Mouse (Mus musculus): ENCODE results near the gene Gabra4.
"Not testable (repeated sequence)": the region's sequence is repeated elsewhere in the genome, so short reads cannot be mapped to it uniquely, and the experiment has no call there.

Gene Gabra4

DNA sequence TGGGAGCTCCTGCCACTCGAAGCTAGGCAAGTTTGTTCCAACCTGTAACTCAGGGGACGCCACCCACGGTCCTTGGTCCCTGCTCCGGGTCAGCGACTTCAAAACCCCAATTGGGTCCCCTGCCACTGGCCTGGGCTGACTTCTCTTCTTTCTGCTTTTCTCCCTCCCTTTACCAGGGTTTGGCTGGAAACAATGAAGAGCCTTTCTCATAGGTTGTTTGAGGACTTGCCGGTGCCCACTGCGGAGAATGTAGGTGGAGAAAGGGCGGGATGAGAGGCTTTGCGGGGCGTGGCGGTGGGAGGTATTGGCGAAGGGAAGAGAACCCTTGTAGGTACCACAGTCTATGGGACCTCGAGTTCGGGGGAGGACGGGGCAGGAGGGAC lies at the start of gene Gabra4:
TSS of gene Gabra4 (minus strand) at position 194 of the 383 bp plus-strand sequence.
- DNase-seq = peak; percentile 20

DNA sequence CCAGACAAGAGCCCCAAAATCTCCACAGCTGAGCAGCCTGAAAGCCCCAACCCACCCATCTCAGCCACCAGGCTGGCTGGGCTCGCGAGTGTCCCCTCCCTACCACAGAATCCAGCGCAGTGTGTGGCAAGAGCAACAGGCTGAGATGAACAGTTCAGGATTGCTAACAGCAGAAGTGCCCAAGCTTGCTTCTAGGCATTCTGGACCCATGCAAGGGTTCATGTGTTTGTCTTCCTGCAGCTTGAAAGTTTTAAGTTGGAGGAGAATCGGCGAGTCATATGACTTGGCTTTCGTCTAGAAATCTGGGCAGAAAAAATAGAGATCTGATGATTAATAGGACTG lies 43.1 kb upstream of the Gabra4 start:
- no peak for DNase-seq

DNA sequence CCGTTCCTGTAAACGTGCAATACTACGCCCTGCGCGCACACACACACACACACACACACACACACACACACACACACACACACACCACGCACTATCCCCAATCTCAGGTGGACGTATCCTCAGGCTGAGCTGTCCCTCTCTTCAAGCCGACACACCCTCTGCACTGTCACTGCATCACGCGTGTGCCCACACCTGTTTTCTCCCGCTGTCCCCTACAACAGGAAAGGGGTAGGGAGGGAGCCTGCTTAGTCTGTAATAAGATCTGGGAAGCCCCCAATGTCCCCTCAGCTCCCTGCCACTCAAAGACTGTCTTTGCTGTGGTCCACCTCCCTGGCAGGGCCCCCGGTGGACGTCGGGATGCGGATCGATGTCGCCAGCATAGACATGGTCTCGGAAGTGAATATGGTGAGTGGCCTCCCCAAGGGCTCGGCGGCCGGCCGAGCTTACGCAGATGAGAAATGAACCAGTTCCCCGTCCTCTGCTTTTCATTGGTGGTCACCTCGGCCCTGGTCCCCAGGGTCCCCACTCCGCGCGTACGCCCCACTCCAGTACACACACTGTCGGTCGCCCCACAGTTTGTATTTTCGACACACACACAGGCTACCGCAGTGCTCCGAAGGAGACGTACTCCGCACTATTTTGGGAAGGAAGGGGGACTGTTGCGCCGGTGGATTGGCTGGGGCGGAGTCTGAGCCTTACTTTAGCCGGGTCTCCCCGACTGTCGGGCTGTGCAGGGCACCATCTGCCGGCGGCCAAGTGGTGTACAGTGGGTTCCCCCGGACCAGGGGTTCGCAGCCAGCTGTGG lies 42.6 kb upstream of the Gabra4 start:
- peak; percentile 62 for DNase-seq

DNA sequence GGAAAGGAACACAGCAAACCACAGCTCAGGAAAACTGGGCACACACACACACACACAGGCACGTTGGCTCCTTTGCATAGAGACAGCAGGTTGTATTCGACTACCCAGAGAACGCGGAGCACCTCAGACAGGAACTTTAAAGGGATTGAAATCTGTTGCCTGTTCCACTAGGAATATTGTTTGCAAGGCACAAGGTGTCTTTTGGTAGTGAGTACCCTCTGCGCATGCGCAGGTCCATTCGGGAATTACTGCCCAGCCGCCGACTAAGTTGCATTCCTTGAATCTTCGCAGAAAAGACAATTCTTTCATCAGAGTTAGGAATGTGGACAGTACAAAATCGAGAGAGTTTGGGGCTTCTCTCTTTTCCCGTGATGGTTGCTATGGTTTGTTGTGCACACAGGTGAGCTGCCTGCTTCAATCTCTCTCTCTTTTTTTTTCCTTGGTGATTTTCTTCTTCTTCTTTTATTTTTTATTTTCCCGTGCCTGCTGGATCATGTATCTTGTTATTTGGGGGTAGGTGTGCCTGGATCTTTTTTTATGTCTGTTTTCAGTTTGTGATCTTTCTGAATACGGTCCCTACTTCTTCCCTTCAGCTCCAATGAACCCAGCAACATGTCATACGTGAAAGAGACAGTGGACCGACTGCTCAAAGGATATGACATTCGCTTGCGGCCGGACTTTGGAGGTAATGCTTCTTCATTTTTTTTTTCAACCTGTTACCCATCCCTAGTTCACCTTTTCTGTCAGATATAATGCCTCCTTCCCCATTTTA lies 41.8 kb upstream of the Gabra4 start:
- DNase-seq = peak; percentile 76

DNA sequence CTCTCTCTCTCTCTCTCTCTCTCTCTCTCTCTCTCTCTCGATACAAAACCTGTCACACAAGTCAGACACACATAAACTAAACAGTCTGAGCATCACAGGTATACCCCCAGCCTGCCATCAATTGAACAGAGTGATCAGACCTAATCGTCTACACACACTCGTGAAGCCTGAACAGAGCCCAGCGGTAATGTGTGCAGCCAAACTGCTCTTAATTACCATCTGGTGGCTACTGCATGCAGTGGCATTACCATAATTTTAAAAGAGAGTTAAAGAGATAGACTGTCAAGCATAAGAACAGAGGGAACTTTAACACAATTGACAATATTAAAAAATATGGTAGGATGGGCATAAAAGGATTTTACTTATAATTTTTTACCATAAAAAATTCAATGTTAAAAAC lies 7.5 kb upstream of the Gabra4 start:
- peak; percentile 5 for DNase-seq

DNA sequence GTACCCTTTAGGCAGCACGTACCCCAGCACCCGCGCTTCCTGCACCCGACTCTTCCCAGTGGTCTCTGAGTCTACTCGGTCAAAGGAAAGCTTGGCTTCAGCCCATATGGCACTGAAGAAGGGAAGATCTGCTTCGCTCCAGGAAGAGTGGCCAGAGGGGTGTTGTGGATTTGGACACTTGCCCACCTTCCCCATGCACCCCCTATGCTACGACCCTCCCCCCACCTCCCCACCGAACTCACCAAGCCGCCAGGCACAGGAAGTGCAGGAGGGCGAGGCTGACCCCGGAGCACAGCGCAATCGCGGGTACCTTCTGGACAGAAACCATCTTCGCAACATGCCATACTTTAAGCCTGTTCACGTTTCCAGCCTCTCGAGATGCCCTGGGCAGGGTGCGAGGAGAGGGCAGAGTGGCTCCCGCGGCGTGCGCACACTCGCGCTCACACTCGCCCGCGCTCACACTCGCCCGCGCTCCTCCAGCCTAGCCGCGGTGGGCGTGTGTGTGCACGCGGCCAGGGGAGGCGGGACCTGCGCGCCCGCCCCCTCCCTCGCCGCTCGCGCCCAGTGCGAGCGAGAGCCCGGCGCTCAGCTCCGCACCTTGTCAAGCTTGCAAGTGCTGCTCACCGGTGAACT lies 510 bp downstream of the Gabra4 start, which contains the start of gene Gabrb1:
TSS of gene Gabrb1 (plus strand) at position 632 of the 633 bp plus-strand sequence.
- DNase-seq = peak; percentile 44

DNA sequence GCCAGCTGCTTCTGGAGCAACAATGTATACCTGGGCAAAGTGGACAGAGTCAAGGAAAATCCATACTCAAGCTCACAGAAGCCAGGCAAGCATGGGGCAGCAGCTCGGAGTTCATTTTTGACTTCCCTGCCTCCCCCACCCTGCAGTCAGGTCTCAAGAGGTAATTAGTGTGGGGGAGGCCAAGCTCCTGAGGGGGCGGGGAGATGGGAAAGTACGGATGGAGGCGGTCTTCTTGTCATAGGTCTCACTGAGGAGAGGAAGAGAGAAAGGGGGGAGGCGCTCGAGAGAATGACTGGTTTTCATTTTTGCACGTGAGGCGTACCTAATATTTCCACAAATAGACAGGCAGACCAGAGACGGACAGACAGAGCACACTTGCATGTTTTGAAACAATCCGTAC lies 1.3 kb downstream of the Gabra4 start:
- no peak for DNase-seq

DNA sequence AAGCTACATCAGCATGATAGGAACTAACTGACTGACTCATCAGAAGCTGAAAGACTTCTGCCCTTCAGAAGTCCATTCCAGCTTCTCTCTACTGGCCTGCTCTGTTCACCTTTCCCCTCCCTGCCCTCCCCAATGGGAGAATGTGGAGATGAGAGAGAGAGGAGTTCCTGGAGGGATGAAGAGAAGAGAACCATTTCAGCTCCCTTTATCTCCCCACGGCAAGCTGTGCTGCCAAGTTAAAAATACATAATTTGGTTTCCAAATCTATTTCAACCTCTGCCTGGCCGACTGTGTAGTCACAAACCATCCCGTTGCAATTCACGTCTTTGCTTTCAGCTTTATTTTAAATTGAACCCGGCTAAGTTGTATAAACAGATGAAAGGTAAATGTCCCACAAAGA lies 4.1 kb downstream of the Gabra4 start:
- no peak for DNase-seq

DNA sequence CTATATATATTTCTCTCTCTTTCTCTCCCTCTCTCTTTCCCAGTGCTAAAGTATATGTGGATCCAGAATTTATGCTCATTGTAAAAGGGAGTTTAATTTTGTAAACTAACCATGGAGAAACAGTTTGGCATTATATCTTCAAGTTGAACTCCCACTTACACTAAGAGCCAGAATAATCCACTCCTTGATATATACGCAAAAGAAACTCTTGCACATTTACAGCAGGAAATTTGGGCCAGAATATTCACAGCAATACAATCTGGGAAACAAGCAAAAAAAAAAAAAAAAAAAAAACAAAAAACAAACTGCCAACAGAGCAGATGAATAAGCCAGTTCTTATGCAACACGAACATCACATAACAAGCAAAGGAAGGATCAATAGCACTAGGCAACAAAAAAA lies 10.0 kb downstream of the Gabra4 start:
- no peak for DNase-seq

DNA sequence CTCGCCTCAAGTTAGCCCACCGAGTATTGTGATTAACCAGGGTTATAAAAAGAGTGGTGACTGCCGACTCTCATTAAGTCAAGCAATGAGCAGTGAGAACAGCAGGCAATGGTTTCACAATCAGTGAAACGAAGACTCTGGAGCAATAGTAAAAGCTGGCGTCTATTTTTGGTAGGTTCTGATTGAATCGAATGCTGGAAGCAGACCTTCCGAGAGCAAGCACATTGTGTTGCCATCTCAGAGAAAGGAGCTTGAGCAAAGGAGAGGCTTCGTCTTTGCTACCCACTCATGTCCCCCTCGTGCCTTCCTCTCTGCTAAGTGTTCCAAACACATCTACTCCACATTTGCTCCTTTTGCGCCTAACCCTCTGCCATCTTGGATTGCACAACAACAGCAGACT lies 18.3 kb downstream of the Gabra4 start:
- DNase-seq = no peak

DNA sequence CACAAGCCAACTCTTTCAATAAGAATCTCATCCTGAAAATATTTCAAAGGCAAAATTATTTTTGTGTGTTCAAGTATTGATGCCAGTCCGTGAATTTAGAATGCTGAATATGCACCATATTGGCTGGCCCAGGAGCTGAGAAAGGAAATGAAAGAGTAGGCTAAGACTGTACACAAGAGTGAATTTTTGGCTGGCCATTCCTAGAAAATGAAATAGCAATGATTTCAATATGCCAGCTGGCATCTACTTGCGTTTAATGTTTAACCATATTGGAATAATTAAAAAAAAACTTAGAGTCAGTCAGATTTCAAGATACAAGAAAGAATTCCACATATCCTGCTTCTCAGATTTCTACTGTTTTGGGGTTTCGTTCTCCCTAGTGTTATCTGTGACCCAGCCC lies 30.3 kb downstream of the Gabra4 start:
- DNase-seq = no peak

DNA sequence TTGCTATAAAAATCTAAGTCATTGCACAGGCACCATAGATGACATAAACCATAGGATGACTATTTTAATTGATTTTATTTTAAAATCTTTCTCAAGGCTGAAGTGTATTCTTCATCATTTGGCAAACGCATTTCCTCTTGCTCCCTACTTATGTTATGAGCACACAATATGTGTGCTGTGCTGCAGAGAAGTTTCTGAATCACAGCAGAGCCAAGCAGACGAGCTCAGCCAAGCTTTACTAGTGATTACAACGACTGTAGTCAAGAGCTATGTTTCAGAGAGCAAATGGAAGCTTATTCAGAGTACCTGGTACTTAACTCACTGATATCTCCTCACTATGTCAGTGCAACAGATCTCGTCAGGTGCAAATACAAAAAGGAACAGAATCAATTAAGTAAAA lies 41.4 kb downstream of the Gabra4 start:
- DNase-seq = no peak

DNA sequence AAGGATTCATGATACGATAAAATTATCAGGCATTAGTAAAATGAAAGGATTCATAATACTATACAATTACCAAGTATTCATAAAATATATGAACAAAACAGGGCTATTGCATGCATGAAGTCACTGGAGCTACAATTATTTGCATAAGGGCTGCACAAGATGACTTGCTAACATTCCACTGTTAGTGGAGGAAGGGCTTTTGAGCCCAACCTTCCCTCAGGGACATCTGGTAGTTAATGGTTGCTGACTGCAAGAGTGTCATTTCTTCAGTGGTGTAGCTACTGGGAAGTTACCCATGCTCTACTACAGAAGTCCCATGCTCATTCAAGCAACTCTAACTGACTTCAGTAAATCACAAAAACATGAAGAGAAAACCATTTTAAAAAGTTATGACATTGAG lies 43.8 kb downstream of the Gabra4 start:
- DNase-seq = no peak

DNA sequence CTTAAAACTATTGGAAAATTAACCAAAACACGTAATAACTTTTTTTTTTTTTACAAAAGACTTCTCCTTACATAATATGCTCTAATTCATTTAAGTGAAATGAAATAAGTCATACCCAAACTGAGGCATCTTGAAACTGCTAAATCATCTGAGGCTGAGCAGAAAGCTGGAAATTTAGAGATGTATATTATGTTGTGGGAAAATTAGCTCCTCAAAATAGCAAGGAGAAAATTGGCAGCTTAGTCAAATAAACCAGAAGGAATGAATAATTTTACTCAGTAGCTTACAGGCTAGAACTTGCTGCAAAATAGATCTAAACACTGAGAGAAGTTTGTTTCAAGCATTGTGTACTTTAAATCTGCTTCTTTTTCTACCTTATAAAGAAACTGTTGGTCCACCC lies 49.4 kb downstream of the Gabra4 start:
- DNase-seq = no peak

DNA sequence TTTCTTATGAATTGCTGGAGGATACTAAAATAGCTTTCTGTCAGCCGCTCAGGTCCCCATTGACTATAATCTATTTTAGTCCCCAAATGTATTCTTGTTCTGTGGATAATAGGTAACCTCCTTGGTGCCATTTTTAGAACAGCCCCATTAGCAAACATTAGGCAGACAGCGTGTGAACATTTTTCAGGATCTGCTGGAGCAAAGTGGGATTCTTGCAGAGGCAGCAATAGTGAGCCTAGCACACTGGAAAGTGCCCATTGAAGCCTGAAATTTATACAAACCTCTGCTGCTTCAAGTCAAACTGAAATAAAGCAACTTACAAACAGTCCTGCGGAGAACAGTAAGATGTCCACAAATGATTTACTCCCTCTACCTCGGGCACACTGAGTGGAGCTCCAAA lies 51.2 kb downstream of the Gabra4 start:
- no peak for DNase-seq

DNA sequence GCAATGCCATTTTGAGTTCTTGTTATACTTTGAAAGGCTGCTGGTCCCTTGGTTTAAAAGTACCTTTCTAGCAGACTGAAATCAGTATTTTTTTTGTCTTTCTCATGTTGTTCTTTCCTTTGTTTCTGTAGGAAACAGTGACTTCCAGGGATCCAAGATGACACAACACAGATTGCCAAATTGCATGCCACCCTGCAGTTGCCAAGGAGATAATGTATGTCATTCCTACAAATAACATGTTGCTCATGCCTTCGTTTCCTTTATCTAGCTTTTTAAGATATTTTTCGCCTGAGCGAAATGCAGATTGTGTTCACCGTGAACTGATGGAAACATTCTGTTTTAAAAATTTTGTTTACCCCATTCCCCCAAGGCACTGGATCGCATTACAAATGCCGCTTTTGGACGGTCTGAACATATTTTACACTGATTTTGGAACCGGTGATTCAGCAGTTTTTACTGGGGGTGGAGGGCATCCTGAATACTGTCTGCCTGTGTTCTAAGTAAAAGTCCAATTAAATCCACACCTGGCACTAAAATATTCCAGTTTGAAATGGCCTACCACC lies 53.9 kb downstream of the Gabra4 start:
- no peak for DNase-seq

DNA sequence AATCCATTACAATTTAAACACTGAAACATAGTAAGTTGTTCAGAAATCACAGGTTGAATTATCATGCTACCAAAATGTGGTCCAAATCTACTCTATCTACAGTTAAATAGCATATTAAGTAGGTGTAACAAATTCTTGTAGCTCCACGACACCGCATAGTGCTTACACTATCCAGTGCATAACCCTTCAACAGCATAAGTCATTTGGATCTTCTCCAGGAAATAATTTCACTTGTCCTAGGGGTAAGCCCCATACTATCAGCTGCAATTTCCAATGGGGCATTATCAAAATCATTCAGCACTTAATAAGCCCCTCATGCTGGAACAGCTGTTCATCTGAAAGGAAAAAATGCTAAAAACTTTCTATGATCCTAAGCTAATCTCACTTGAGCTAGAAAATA lies 62.8 kb downstream of the Gabra4 start:
- DNase-seq = no peak

DNA sequence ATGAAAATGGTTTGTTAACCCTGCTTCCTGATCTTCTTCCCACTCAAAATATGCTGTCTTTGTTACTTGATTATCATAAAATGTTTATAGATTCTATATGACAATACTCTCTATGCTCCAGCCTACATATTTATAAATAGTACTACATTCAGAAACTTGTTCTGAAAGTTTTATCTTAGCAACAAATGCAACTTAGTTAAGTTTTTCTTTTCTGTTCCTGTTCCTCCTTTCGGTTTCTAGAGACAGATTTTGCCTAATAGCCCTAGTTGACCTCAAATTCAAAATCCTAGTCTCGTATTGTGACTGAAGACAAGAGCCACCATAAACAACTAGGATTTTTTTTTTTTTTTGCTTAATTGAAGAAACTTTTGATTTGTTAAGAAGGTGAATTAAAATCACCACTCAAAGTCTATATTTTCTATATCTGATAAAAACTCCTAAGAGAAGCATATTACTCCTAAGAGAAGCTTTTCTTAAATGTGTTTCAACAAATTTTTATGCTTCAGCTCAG lies 64.3 kb downstream of the Gabra4 start:
- DNase-seq = no peak

DNA sequence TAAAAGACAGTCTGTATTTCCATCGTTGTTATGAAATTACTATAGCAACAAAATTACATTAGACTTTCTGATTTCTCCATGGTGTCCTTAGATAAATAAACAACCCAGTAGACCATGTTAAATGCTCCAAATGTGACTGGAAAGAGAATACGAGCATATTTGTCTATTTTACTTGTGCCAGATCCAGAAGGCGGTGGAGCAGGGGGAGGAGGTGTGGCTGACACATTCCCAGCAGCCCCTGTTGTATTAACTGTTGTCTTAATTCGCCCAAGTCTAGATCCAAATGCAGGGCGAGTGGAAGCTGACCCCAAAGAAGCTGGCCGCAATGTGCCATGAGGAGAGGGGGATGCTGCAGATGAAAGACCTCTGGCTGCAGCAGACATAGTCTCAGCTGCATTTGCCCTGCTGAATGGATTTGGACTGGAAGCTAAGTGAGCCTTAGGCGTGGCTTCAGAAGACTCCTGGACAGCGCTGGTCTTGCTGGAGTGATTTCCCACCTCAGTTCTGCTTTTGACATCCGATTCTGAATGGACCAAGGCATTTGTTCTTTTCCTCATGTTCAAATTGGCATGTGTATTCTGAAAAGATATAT lies 86.4 kb downstream of the Gabra4 start:
- no peak for DNase-seq

DNA sequence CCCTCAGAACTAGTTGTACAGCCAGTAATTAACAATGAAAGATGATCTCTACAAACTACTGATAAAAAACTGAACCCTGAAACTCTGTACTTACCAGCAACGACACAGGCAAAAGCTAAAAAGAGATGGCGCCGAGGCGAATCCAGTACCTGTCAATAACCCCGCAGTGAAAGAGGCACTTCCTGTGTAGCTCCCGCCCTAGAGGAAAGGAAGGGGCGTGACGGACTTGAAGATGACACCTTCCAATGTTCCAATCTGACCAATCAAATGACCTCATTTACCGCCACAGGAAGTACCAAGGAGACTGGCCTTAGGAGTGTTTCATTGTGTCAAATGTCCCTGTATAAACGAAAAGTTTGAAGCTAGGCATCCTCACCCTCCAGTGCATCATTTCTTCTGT lies 110.0 kb downstream of the Gabra4 start, which contains the start of gene Cox7b2:
TSS of gene Cox7b2 (minus strand) at position 127 of the 400 bp plus-strand sequence.
- no peak for DNase-seq

DNA sequence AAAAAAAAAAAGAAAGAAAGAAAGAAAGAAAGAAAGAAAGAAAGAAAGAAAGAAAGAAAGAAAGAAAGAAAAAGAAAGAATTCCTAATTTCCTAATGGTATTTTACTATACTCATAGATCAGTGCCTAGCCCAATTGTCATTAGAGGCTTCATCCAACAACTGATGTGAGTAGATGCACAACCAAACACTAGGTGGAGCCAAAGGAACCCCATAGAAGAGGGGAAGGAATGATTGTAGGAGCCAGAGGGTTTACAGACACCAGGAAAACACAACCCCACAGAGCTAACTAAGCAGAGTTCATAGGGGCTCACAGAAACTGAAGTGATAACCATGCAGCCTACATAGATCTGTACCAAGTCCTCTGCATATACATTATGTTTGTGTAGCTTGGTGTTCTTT lies 112.6 kb downstream of the Gabra4 start:
- no peak for DNase-seq

DNA sequence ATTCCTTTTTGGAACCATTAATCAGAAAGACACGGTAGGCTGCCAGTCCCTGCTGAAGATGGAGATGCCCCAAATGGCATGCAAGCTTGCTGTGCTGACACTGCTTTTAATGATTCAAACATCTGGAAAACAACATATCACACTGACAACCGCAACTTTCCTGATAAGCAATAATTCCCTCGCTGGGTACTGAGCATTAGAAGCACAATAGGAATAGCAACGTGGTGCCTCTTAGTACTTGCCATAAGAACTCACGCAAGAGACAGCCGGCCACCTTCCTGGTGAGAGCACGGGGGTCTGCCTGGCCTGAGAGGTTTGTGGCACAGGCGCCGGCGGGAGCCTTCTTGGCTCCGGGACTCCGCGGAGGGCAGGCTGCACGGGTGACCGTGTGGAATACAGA lies 132.6 kb downstream of the Gabra4 start:
- DNase-seq = not testable (repeated sequence)
